ENCODE assay signal across 17 mouse cellular contexts in genomic region chr1:33931791-33932190, GRCm38 (mm10). TPM values are rescaled to one million over a fixed set of nuclear protein-coding genes. Genes with fewer than 3 reads are reported as not detected.
"Had no signal": no experiment of that assay in that cellular context is flagged by ENCODE, and none has a peak within 500 bp of the region (broad histone marks: within the 10 kb centered on the region; RNA-seq: fewer than 3 reads in every experiment).

No protein-coding gene starts in this region.

- H3K36me3 ChIP-seq: liver, embryonic 15.5 days; midbrain, embryonic 12.5 days; stomach, embryonic 15.5 days had no signal

- H3K4me3 ChIP-seq: layer of hippocampus, adult 2 months; liver, embryonic 15.5 days; midbrain, embryonic 12.5 days; stomach, embryonic 15.5 days had no signal

- DNase-seq: kidney, adult 8-10 months; kidney, postnatal 4 days; left cerebral cortex, postnatal 4 days; lung, adult 2 months; lung, postnatal 36 days; right cerebral cortex, postnatal 14 days; thymus, adult 2 months; thymus, postnatal 25 days had no signal

- H3K27me3 ChIP-seq: liver, embryonic 15.5 days; midbrain, embryonic 12.5 days; stomach, embryonic 15.5 days had no signal

- H3K27ac ChIP-seq: kidney, postnatal 0 days; liver, embryonic 15.5 days; midbrain, embryonic 12.5 days; stomach, embryonic 15.5 days had no signal

- H3K9ac ChIP-seq: liver, embryonic 15.5 days; midbrain, embryonic 12.5 days; stomach, embryonic 15.5 days had no signal

- H3K4me1 ChIP-seq: stomach, embryonic 15.5 days had no signal

- ATAC-seq: intestine, embryonic 16.5 days; lung, postnatal 0 days had no signal

- H3K9me3 ChIP-seq: liver, embryonic 15.5 days; midbrain, embryonic 12.5 days; stomach, embryonic 15.5 days had no signal

- H3K4me2 ChIP-seq: liver, embryonic 11.5 days; liver, embryonic 15.5 days; midbrain, embryonic 12.5 days; stomach, embryonic 15.5 days had no signal

RNA-seq across cellular contexts. Expression of gene Bend6, which starts 24.2 kb away (rescaled TPM):
- total RNA-seq: megakaryocyte progenitor cell, adult 5-6 weeks had no signal
